8 mouse cellular contexts compared by ENCODE assay signal in genomic region chr7:30553021-30553589, GRCm38 (mm10). TPM values are rescaled to one million over a fixed set of nuclear protein-coding genes. Genes with fewer than 3 reads are reported as not detected.
DNase-seq lines count a peak whose midpoint lies in the region; ATAC-seq and TF ChIP-seq lines count a peak whose summit lies in the region.

No protein-coding gene starts in this region.

- H3K4me2 ChIP-seq in heart, embryonic 14.5 days (ENCODE audit: low read length) = peak overlapping the region; percentile 86
- peak overlapping the region; percentile 97 for H3K4me2 ChIP-seq in kidney, postnatal 0 days (ENCODE audit: low read length)
- H3K4me2 ChIP-seq in stomach, embryonic 16.5 days (ENCODE audit: low read depth, low read length) = peak overlapping the region; percentile 94

- no peaks in the 10 kb centered on the region for H3K9me3 ChIP-seq in heart, embryonic 14.5 days (ENCODE audit: control insufficient read depth, low read length)
- no peaks in the 10 kb centered on the region for H3K9me3 ChIP-seq in kidney, postnatal 0 days (replicated peaks; ENCODE audit: low read length)
- no peaks in the 10 kb centered on the region for H3K9me3 ChIP-seq in stomach, embryonic 16.5 days (replicated peaks; ENCODE audit: control insufficient read depth, low read length)

- H3K4me1 ChIP-seq in embryonic fibroblast, embryonic 13.5 days (ENCODE audit: control insufficient read depth, insufficient read depth, low read length) = peaks cover 3% of the 10 kb centered on the region; the same call in 1 of the 2 replicates
- peaks cover 8 to 18% of the 10 kb centered on the region in 2 experiments for H3K4me1 ChIP-seq in heart, embryonic 14.5 days (ENCODE audit: control insufficient read depth in 2 of 2, insufficient read depth in 2 of 2, low read length in 2 of 2)
- peaks cover 8% of the 10 kb centered on the region for H3K4me1 ChIP-seq in kidney, postnatal 0 days (replicated peaks; ENCODE audit: insufficient read depth, low read length)
- peaks cover 14% of the 10 kb centered on the region for H3K4me1 ChIP-seq in stomach, embryonic 16.5 days (ENCODE audit: control insufficient read depth, insufficient read depth, low read length)

- H3K27ac ChIP-seq in embryonic fibroblast, embryonic 13.5 days (ENCODE audit: insufficient read depth, low read length) = peak overlapping the region; percentile 96
- peak overlapping the region; percentile 98 for H3K27ac ChIP-seq in heart, embryonic 14.5 days (replicated peaks in 1 of 2; ENCODE audit: control insufficient read depth in 1 of 2, insufficient read depth in 1 of 2, low read depth in 2 of 2, low read length in 2 of 2)
- peak overlapping the region; percentile 96 for H3K27ac ChIP-seq in kidney, postnatal 0 days
- peak overlapping the region; percentile 99 for H3K27ac ChIP-seq in stomach, embryonic 16.5 days (ENCODE audit: low read length)

- H3K36me3 ChIP-seq in C2C12 (ENCODE audit: control insufficient read depth, insufficient read depth) = peaks cover 7% of the 10 kb centered on the region
- H3K36me3 ChIP-seq in heart, embryonic 14.5 days (ENCODE audit: control insufficient read depth, insufficient read depth, low read length) = peaks cover 45% of the 10 kb centered on the region
- H3K36me3 ChIP-seq in kidney, postnatal 0 days (ENCODE audit: insufficient read depth, low read length) = peaks cover 21% of the 10 kb centered on the region; the same call in 1 of the 2 replicates
- peaks cover 8% of the 10 kb centered on the region; the same call in 1 of the 2 replicates for H3K36me3 ChIP-seq in stomach, embryonic 16.5 days (ENCODE audit: control insufficient read depth, insufficient read depth, low read length)

- no peak for TF ChIP-seq CTCF in C2C12 (IDR thresholded peaks at IDR 0.05; ENCODE audit: control insufficient read depth, insufficient read depth, insufficient read length)
- TF ChIP-seq CTCF in embryonic fibroblast, embryonic 13.5 days (IDR thresholded peaks at IDR 0.05; ENCODE audit: borderline replicate concordance, insufficient read depth, low read length) = no peak
- TF ChIP-seq CTCF in kidney, postnatal 0 days (IDR thresholded peaks at IDR 0.05; ENCODE audit: low read depth) = no peak

- ATAC-seq in heart, embryonic 14.5 days (ENCODE audit: insufficient number of reproducible peaks, insufficient read depth, low FRiP score, low read depth) = peak; percentile 28; the same call in 1 of the 2 replicates
- ATAC-seq in kidney, postnatal 0 days (replicated peaks; ENCODE audit: low FRiP score, low read depth) = no peak
- 0 out of 2 replicates have a peak, but pooled peaks have one; percentile 12 for ATAC-seq in stomach, embryonic 16.5 days (ENCODE audit: insufficient read depth, low FRiP score)

- 1% methylated on average over 23 of the region's 23 CpGs for WGBS in heart, embryonic 14.5 days
- 1% methylated on average over 23 of the region's 23 CpGs for WGBS in kidney, postnatal 0 days
- 3% methylated on average over 23 of the region's 23 CpGs for WGBS in stomach, embryonic 16.5 days

- peak; percentile 95 for TF ChIP-seq POLR2A in embryonic fibroblast, embryonic 13.5 days (IDR thresholded peaks at IDR 0.05; ENCODE audit: low read depth, low read length)

- peak overlapping the region; percentile 50 for H3K4me3 ChIP-seq in C2C12 (ENCODE audit: insufficient read depth, poor library complexity, severe bottlenecking)
- H3K4me3 ChIP-seq in embryonic fibroblast, embryonic 13.5 days (ENCODE audit: insufficient read depth, low read length) = peak overlapping the region; percentile 48
- H3K4me3 ChIP-seq in heart, embryonic 14.5 days (ENCODE audit: control insufficient read depth in 1 of 2, insufficient read depth in 1 of 2, low read depth in 1 of 2, low read length in 2 of 2) = peak overlapping the region; percentile 67 to 73
- peak overlapping the region; percentile 75 for H3K4me3 ChIP-seq in kidney, postnatal 0 days (replicated peaks; ENCODE audit: low read depth, low read length)
- peak overlapping the region; percentile 78 for H3K4me3 ChIP-seq in stomach, embryonic 16.5 days (replicated peaks; ENCODE audit: low read length)

- peaks cover 14% of the 10 kb centered on the region for H3K79me2 ChIP-seq in C2C12 (ENCODE audit: control insufficient read depth, insufficient read depth)

- no peaks in the 10 kb centered on the region for H3K27me3 ChIP-seq in C2C12 (ENCODE audit: control insufficient read depth, insufficient read depth, insufficient read length)
- no peaks in the 10 kb centered on the region for H3K27me3 ChIP-seq in heart, embryonic 14.5 days (ENCODE audit: control insufficient read depth, insufficient read depth, low read length)
- H3K27me3 ChIP-seq in kidney, postnatal 0 days (ENCODE audit: insufficient read depth, low read length) = no peaks in the 10 kb centered on the region
- H3K27me3 ChIP-seq in stomach, embryonic 16.5 days (ENCODE audit: control insufficient read depth, insufficient read depth, low read length) = no peaks in the 10 kb centered on the region

- DNase-seq in adrenal gland, adult 18-20 months (ENCODE audit: low spot score in 2 of 2) = peak; percentile 67 to 70
- DNase-seq in kidney, postnatal 0 days (ENCODE audit: low spot score) = peak; percentile 41
- peak; percentile 35 for DNase-seq in lung, postnatal 36 days
- no peak for DNase-seq in ovary, adult 18-20 months (ENCODE audit: low spot score)

- peak overlapping the region; percentile 89 for H3K9ac ChIP-seq in heart, embryonic 14.5 days (ENCODE audit: low read length)
- H3K9ac ChIP-seq in kidney, postnatal 0 days (ENCODE audit: low read depth, low read length) = peak overlapping the region; percentile 72
- peak overlapping the region; percentile 84 for H3K9ac ChIP-seq in stomach, embryonic 16.5 days (ENCODE audit: low read length)

- peaks cover 1% of the 10 kb centered on the region for H3K79me3 ChIP-seq in C2C12 (ENCODE audit: low read depth)

- H3ac ChIP-seq in C2C12 (ENCODE audit: control insufficient read depth, insufficient read length, low read depth) = peak overlapping the region; percentile 64

TF ChIP-seq in C2C12, 6 proteins besides CTCF, POLR2A, EP300 and RAD21:
- no peak for TF ChIP-seq CEBPB (IDR thresholded peaks at IDR 0.05; ENCODE audit: low read depth)
- TF ChIP-seq MYOD1 (IDR thresholded peaks at IDR 0.05; ENCODE audit: control insufficient read depth, insufficient read length, low read depth) = no peak
- TF ChIP-seq MAX (IDR thresholded peaks at IDR 0.05) = no peak
- no peak for TF ChIP-seq FOSL1 (IDR thresholded peaks at IDR 0.05; ENCODE audit: insufficient read depth, low read length, poor library complexity, severe bottlenecking)
- no peak for TF ChIP-seq MYOG (IDR thresholded peaks at IDR 0.05; ENCODE audit: control insufficient read depth, extremely low read depth, insufficient read length)
- TF ChIP-seq USF1 (IDR thresholded peaks at IDR 0.05; ENCODE audit: low read depth) = no peak

RNA-seq across cellular contexts. Expression of gene Proser3, which starts 1.0 kb away (rescaled TPM):
- polyA plus RNA-seq in C2C12 (2012; fragmentation: generic; extraction: Trizol) = 8.7 TPM
- total RNA-seq in adrenal gland, adult 18-20 months (2021) = 1 to 10 TPM; 6.5 to 6.9 TPM
- 7.7 and 8.0 TPM in 2 replicates for polyA plus RNA-seq in embryonic fibroblast, embryonic 13.5 days (2011; ENCODE audit: insufficient read length, low read depth, missing spikeins)
- polyA plus RNA-seq in heart, embryonic 14.5 days (2014; fragmentation: Nextera tagmentation; extraction: Ambion mirVana) = 11.0 and 11.6 TPM in 2 replicates
- 5.2 and 5.6 TPM in 2 replicates for polyA plus RNA-seq in kidney, postnatal 0 days (2015; fragmentation: Nextera tagmentation; extraction: Ambion mirVana)
- 10.3 and 12.6 TPM in 2 replicates for polyA plus RNA-seq in stomach, embryonic 16.5 days (2015; fragmentation: Nextera tagmentation; extraction: Ambion mirVana)

RNA-seq across cellular contexts. Expression of gene Hspb6, which starts 1.1 kb away (rescaled TPM):
- polyA plus RNA-seq in C2C12 (2012; fragmentation: generic; extraction: Trizol) = 66.8 TPM
- total RNA-seq in adrenal gland, adult 18-20 months (2021) = 10 to 100 TPM; 26.3 to 34.9 TPM
- 55.6 and 58.1 TPM in 2 replicates for polyA plus RNA-seq in embryonic fibroblast, embryonic 13.5 days (2011; ENCODE audit: insufficient read length, low read depth, missing spikeins)
- polyA plus RNA-seq in heart, embryonic 14.5 days (2014; fragmentation: Nextera tagmentation; extraction: Ambion mirVana) = 141 and 155 TPM in 2 replicates
- polyA plus RNA-seq in kidney, postnatal 0 days (2015; fragmentation: Nextera tagmentation; extraction: Ambion mirVana) = 15.8 and 17.7 TPM in 2 replicates
- polyA plus RNA-seq in stomach, embryonic 16.5 days (2015; fragmentation: Nextera tagmentation; extraction: Ambion mirVana) = 69.8 and 72.4 TPM in 2 replicates

RNA-seq across cellular contexts. Expression of gene Lin37, which starts 6.5 kb away (rescaled TPM):
- 38.4 TPM for polyA plus RNA-seq in C2C12 (2012; fragmentation: generic; extraction: Trizol)
- 10 to 100 TPM; 47.0 to 59.3 TPM for total RNA-seq in adrenal gland, adult 18-20 months (2021)
- polyA plus RNA-seq in embryonic fibroblast, embryonic 13.5 days (2011; ENCODE audit: insufficient read length, low read depth, missing spikeins) = 30.6 and 38.5 TPM in 2 replicates
- polyA plus RNA-seq in heart, embryonic 14.5 days (2014; fragmentation: Nextera tagmentation; extraction: Ambion mirVana) = 27.4 and 31.3 TPM in 2 replicates
- 37.6 and 40.8 TPM in 2 replicates for polyA plus RNA-seq in kidney, postnatal 0 days (2015; fragmentation: Nextera tagmentation; extraction: Ambion mirVana)
- polyA plus RNA-seq in stomach, embryonic 16.5 days (2015; fragmentation: Nextera tagmentation; extraction: Ambion mirVana) = 53.8 and 58.5 TPM in 2 replicates

RNA-seq across cellular contexts. Expression of gene U2af1l4, which starts 10.0 kb away (rescaled TPM):
- polyA plus RNA-seq in C2C12 (2012; fragmentation: generic; extraction: Trizol) = 63.6 TPM
- total RNA-seq in adrenal gland, adult 18-20 months (2021) = 10 to 100 TPM; 67.1 to 67.4 TPM
- polyA plus RNA-seq in embryonic fibroblast, embryonic 13.5 days (2011; ENCODE audit: insufficient read length, low read depth, missing spikeins) = 49.1 and 79.1 TPM in 2 replicates
- 110 and 115 TPM in 2 replicates for polyA plus RNA-seq in heart, embryonic 14.5 days (2014; fragmentation: Nextera tagmentation; extraction: Ambion mirVana)
- polyA plus RNA-seq in kidney, postnatal 0 days (2015; fragmentation: Nextera tagmentation; extraction: Ambion mirVana) = 100 and 102 TPM in 2 replicates
- polyA plus RNA-seq in stomach, embryonic 16.5 days (2015; fragmentation: Nextera tagmentation; extraction: Ambion mirVana) = 73.4 and 80.7 TPM in 2 replicates

RNA-seq across cellular contexts. Expression of gene Gm49396, which starts 10.0 kb away (rescaled TPM):
- 0.73 TPM for polyA plus RNA-seq in C2C12 (2012; fragmentation: generic; extraction: Trizol)
- 1 to 10 TPM; 4.6 to 8.2 TPM for total RNA-seq in adrenal gland, adult 18-20 months (2021)
- 1.4 and 3.1 TPM in 2 replicates for polyA plus RNA-seq in embryonic fibroblast, embryonic 13.5 days (2011; ENCODE audit: insufficient read length, low read depth, missing spikeins)
- polyA plus RNA-seq in heart, embryonic 14.5 days (2014; fragmentation: Nextera tagmentation; extraction: Ambion mirVana) = 5.0 and 5.3 TPM in 2 replicates
- polyA plus RNA-seq in kidney, postnatal 0 days (2015; fragmentation: Nextera tagmentation; extraction: Ambion mirVana) = 5.0 and 7.7 TPM in 2 replicates
- 12.6 and 14.6 TPM in 2 replicates for polyA plus RNA-seq in stomach, embryonic 16.5 days (2015; fragmentation: Nextera tagmentation; extraction: Ambion mirVana)
